Mouse (Mus musculus) heart, adult 2 months (tissue): ENCODE data around the gene Mta3. TPM values are rescaled to one million over a fixed set of nuclear protein-coding genes. Genes with fewer than 3 reads are reported as not detected.

Source experiments
- DNase-seq, 2 experiments: peaks; one replicate each; pipeline ENCODE4 v3.0.0; 2021
- H3K27ac ChIP-seq: fragments of 200-600 bp; 2 replicates; pipeline ENCODE4 v1.8.1; 2022
- H3K27me3 ChIP-seq: fragments of 200-500 bp; 2 replicates; pipeline ENCODE4 v1.6.1; 2012; ENCODE audit warnings: mild to moderate bottlenecking, low read length, inconsistent platforms, mixed read lengths; ENCODE audit not compliant: control insufficient read depth, insufficient read depth
- H3K36me3 ChIP-seq: fragments of 200-500 bp; 2 replicates; pipeline ENCODE4 v1.6.1; 2012; ENCODE audit warnings: low read length, inconsistent platforms; ENCODE audit not compliant: control insufficient read depth, insufficient read depth
- H3K4me1 ChIP-seq: fragments of 200-500 bp; 2 replicates; pipeline ENCODE4 v1.6.1; 2011; ENCODE audit warnings: low read length; ENCODE audit not compliant: control insufficient read depth, insufficient read depth
- H3K4me3 ChIP-seq: fragments of 200-600 bp; 2 replicates; pipeline ENCODE4 v1.8.1; 2022
- H3K79me2 ChIP-seq: fragments of 200-500 bp; replicated peaks from 2 replicates; pipeline ENCODE4 v1.6.1; 2012; ENCODE audit warnings: mild to moderate bottlenecking, inconsistent platforms, low read length, moderate library complexity, mixed read lengths; ENCODE audit not compliant: control insufficient read depth, insufficient read depth
- H3K9ac ChIP-seq: fragments of 200-500 bp; 2 replicates; pipeline ENCODE4 v1.6.1; 2012; ENCODE audit warnings: low read depth, mild to moderate bottlenecking, control low read depth, inconsistent platforms, low read length, mixed read lengths
- CTCF ChIP-seq: fragments of 200-600 bp; IDR thresholded peaks from 2 replicates; pipeline ENCODE4 v1.8.1; 2022; ENCODE audit warnings: antibody characterized with exemption, mild to moderate bottlenecking, moderate library complexity
- EP300 ChIP-seq: fragments of 200-500 bp; IDR thresholded peaks from 2 replicates; pipeline ENCODE4 v1.6.1; 2011; ENCODE audit warnings: low read depth, low read length, control low read depth; ENCODE audit not compliant: insufficient read depth
- POLR2A ChIP-seq: fragments of 200-500 bp; IDR thresholded peaks from 2 replicates; pipeline ENCODE4 v1.6.1; 2011; ENCODE audit warnings: mild to moderate bottlenecking, low read depth, low read length, control low read depth; ENCODE audit not compliant: insufficient read depth
- WGBS: fragments of 180-500 bp; shearing (Covaris S2); methylation state at CpG from one replicate; pipeline ENCODE4 v1.1.7; 2018; 5-methylcytosine and 5-hydroxymethylcytosine counted together
- intact Hi-C: fragments of 180-260 bp; cut with DNase I; formaldehyde crosslinking; loops from one replicate; pipeline ENCODE4 v1.15.1; 2025
- polyA plus RNA-seq: library from polyadenylated mRNA; depleted of rRNA; stranded (reverse); fragments of >200 nt; gene quantifications from 2 replicates; pipeline ENCODE4 v1.2.3, GENCODE M21; 2012
- total RNA-seq, 2 experiments: library from RNA; stranded (reverse); gene quantifications; 2 replicates each; pipeline ENCODE4 v1.2.3; 2021

Mta3 gene
- total and polyA plus RNA-seq, 3 experiments = 15.1 to 20.1 (median 17.5) TPM

DNA sequence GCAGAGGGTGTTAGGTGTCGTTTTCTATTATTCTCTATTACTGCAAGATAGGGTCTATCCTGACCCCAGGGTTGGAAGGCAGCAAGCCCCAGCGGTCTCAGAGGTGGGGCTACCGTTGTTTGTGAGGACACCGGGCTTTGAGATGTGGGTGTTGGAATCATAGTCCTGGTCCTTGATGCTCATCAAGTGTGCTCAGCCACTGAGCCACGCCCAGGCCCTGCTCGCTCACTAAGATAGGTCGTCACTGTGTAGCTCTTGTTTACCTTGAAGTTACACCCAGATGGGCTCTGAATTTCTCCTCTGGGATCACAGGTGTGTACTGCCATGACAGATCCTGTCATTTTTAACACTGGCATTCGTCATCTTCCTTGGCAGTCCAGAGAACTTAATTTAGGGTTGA, 31.8 kb downstream of the Mta3 start:
- WGBS = 89% methylated on average over 8 of the region's 8 CpGs
- H3K27me3 ChIP-seq = no peaks in the 10 kb centered on the region
- H3K79me2 ChIP-seq = no peaks in the 10 kb centered on the region
- H3K9ac ChIP-seq = no peak overlapping the region
- H3K4me3 ChIP-seq = no peak overlapping the region
- no peak for DNase-seq
- no peak overlapping the region for H3K27ac ChIP-seq
- no peaks in the 10 kb centered on the region for H3K36me3 ChIP-seq
- intact Hi-C loops = no loop called here
- H3K4me1 ChIP-seq = no peaks in the 10 kb centered on the region
- TF ChIP-seq EP300 (no peak), CTCF (no peak), POLR2A (no peak)

DNA sequence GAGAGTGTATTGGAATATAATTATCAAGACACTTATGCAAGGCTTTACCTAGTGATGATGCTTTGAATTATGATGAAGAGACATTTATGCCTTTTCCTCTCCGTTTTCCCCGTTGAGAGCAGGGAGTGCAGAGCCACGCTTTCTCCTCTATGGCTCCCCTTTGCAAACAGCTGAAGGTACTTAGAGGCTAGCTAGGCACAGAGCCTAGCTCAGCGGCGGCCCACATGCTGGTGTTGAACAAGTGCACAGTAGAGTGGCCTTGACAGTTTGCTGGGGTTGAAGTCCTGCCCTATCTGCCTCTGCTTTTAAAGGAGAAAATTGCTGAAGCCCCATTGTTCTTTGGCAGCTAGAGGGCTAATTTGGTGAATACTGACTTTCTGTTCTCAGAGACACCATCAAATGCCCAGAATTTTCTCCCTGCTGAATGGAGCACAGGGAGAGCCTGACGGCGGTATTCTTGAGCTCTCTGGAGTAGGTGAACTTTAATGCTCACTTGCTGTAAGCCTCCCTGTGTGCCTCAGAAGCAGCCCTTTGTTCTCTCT, 34.2 kb downstream of the Mta3 start:
- no peaks in the 10 kb centered on the region for H3K79me2 ChIP-seq
- no peak overlapping the region for H3K9ac ChIP-seq
- H3K4me3 ChIP-seq = no peak overlapping the region
- 87% methylated on average over 7 of the region's 7 CpGs for WGBS
- intact Hi-C loops = no loop called here
- no peaks in the 10 kb centered on the region for H3K36me3 ChIP-seq
- no peaks in the 10 kb centered on the region for H3K27me3 ChIP-seq
- no peak overlapping the region for H3K27ac ChIP-seq
- no peaks in the 10 kb centered on the region for H3K4me1 ChIP-seq
- no peak for TF ChIP-seq POLR2A
- TF ChIP-seq CTCF = no peak
- TF ChIP-seq EP300 = no peak
- DNase-seq = no peak

DNA sequence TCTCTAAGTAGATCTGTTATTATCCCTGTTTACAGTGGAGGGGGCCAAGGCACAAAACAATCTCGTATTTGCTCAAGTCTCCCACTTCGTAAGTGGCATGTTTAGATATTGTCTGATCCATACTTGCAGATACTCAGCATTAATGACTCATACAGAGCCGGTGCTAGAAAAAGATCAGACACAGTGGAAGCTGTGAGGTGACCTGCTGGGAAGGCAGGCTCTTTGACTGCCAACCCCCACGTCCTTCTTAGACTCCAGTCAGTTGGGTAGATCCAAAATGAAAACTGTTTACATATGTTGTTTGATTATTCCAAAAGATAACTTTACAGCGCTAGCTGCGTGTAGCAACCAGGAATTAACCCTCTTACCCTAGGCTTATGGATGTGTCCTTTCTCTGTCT, 35.3 kb downstream of the Mta3 start:
- Histone ChIP-seq H3K27me3 (no peaks in the 10 kb centered on the region), H3K36me3 (no peaks in the 10 kb centered on the region), H3K79me2 (no peaks in the 10 kb centered on the region), H3K4me3 (no peak overlapping the region), H3K4me1 (no peaks in the 10 kb centered on the region), H3K27ac (no peak overlapping the region), H3K9ac (no peak overlapping the region)
- 75% methylated on average over 6 of the region's 6 CpGs for WGBS
- no peak for TF ChIP-seq EP300
- TF ChIP-seq CTCF = no peak
- TF ChIP-seq POLR2A = no peak
- DNase-seq = no peak
- intact Hi-C loops = no loop called here

DNA sequence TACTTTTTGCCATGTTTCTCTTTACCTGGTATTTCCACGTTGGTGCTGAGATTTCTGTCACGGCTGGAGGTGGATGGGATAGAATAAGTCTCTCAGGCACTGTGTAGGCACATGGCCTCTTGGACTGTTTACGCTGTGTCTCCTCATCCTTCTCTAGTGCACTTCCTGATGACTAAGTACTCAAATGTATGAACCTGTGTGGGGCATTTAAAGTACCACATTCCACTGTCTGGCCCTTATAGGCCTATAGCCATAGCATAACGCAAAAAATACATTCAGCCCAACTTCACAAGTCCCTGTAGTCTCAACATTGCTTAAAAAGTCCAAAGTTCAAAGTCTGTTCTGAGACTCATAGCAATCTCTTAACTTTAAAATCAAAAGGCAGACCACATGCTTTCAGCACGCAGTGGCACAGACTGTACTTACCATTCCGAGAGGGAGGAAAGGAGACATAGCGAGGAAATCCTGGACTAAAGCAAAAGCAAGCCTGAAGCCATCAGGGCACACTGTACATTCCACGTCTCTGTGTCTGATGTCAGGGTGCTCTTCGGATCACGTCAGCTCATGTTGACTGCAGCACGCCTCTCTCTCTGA, 38.4 kb downstream of the Mta3 start:
- no peak for DNase-seq
- no peak for TF ChIP-seq EP300
- no peak for TF ChIP-seq CTCF
- TF ChIP-seq POLR2A = no peak
- H3K27ac ChIP-seq = no peak overlapping the region
- no peaks in the 10 kb centered on the region for H3K79me2 ChIP-seq
- H3K4me3 ChIP-seq = no peak overlapping the region
- no peaks in the 10 kb centered on the region for H3K36me3 ChIP-seq
- H3K27me3 ChIP-seq = no peaks in the 10 kb centered on the region
- H3K4me1 ChIP-seq = no peaks in the 10 kb centered on the region
- H3K9ac ChIP-seq = no peak overlapping the region
- 96% methylated on average over 11 of the region's 11 CpGs for WGBS
- intact Hi-C loops = no loop called here

DNA sequence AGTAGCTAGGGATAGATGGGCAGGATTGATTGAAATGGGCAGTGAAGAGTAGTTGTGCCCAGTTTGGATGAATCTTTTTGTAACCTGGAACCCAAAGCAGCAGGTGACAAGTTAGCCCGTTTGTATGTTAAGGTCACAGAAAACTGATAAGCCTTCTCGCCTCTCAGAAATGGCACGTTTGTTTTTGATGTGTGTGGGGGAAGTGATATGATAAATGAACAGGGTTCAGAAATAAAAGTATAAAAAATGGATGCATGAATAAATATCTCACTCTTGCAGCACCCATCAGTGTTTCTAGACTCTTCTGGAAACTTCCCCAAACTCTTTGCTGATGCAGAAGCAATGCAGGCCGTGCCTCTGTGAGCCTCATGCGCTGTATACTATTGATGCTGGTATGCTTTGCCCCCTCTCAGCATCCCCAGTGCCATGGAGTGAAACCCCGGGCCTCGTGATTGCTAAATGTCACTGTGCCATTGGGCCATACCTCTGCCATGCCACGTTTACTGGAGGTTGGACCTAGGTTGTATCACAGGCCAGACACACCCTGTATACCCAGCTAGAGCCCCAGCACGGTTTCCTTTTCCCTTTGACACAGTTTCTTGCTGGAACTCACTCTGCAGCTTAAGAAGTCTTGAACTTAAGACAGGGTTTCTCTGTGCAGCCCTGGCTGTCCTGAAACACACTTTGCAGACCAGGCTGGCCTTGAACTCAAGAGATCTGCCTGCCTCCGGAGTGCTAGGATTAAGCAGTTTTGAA, 41.6 kb downstream of the Mta3 start:
- 82% methylated on average over 10 of the region's 10 CpGs for WGBS
- H3K9ac ChIP-seq = no peak overlapping the region
- intact Hi-C loops = no loop called here
- no peaks in the 10 kb centered on the region for H3K4me1 ChIP-seq
- no peak for DNase-seq
- no peaks in the 10 kb centered on the region for H3K79me2 ChIP-seq
- no peaks in the 10 kb centered on the region for H3K36me3 ChIP-seq
- no peak overlapping the region for H3K4me3 ChIP-seq
- no peak overlapping the region for H3K27ac ChIP-seq
- TF ChIP-seq EP300 = no peak
- TF ChIP-seq POLR2A = no peak
- TF ChIP-seq CTCF = no peak
- no peaks in the 10 kb centered on the region for H3K27me3 ChIP-seq
